Mouse (Mus musculus): ENCODE measurements around the gene Grk6.

- TF ChIP-seq CTCF (IDR thresholded peaks at IDR 0.05; ENCODE audit: low read depth) = no peak
- TF ChIP-seq EP300 (IDR thresholded peaks at IDR 0.05; ENCODE audit: low read depth) = no peak
Measured at GRCm38 (mm10) chr13:55494883-55495621, 50.2 kb downstream of the Grk6 start.

Data from liver, embryonic 14.5 days (tissue).